In genomic region chr19:29524614-29525013, GRCm38 (mm10) we compare ENCODE assay signal across 8 mouse cellular contexts. TPM values are rescaled to one million over a fixed set of nuclear protein-coding genes. Genes with fewer than 3 reads are reported as not detected.
DNase-seq lines count a peak whose midpoint lies in the region; ATAC-seq and TF ChIP-seq lines count a peak whose summit lies in the region.

No protein-coding gene starts in this region.

- DNase-seq in cerebellum, postnatal 10 days = peak; percentile 62
- DNase-seq in cerebellum, adult 11 months = no peak
- DNase-seq in neural tube, embryonic 10.5 days (ENCODE audit: extremely low spot score, low spot score) = no peak
- peak; percentile 69 for DNase-seq in gastrocnemius, adult 2 months
- DNase-seq in lung, postnatal 36 days = peak; percentile 45
- DNase-seq in midbrain, embryonic 10.5 days (ENCODE audit: low spot score) = no peak
- no peak for DNase-seq in ovary, postnatal 36 days (ENCODE audit: low spot score)

- no peak overlapping the region for H3K4me3 ChIP-seq in neural tube, embryonic 15.5 days (replicated peaks)
- H3K4me3 ChIP-seq in gastrocnemius, adult 2 months = peak overlapping the region; percentile 98
- H3K4me3 ChIP-seq in midbrain, embryonic 10.5 days = no peak overlapping the region

- ATAC-seq in neural tube, embryonic 15.5 days (ENCODE audit: low FRiP score) = no peak

- H3K9me3 ChIP-seq in neural tube, embryonic 15.5 days (replicated peaks) = peaks cover 5% of the 10 kb centered on the region; the same call in 1 of the 2 replicates
- peaks cover 11% of the 10 kb centered on the region for H3K9me3 ChIP-seq in midbrain, embryonic 10.5 days (replicated peaks)

- no peak for TF ChIP-seq CTCF in gastrocnemius, adult 2 months (IDR thresholded peaks at IDR 0.05)

- no peak overlapping the region for H3K9ac ChIP-seq in neural tube, embryonic 15.5 days (replicated peaks)

- intact Hi-C loops in gastrocnemius, adult 2 months (cut with DNase I) = no loop called here

- 69% methylated on average over 4 of the region's 4 CpGs for WGBS in neural tube, embryonic 15.5 days
- 82% methylated on average over 4 of the region's 4 CpGs for WGBS in midbrain, embryonic 10.5 days

- peaks cover 22% of the 10 kb centered on the region for H3K4me1 ChIP-seq in neural tube, embryonic 15.5 days
- peaks cover 20% of the 10 kb centered on the region for H3K4me1 ChIP-seq in midbrain, embryonic 10.5 days

- H3K27ac ChIP-seq in neural tube, embryonic 15.5 days (replicated peaks) = no peak overlapping the region
- H3K27ac ChIP-seq in gastrocnemius, adult 2 months = peak overlapping the region; percentile 99
- no peak overlapping the region for H3K27ac ChIP-seq in midbrain, embryonic 10.5 days (replicated peaks)

- 0 out of 2 replicates have a peak overlapping the region, but pooled peaks have one; percentile 5 for H3K4me2 ChIP-seq in neural tube, embryonic 15.5 days

- H3K27me3 ChIP-seq in neural tube, embryonic 15.5 days (replicated peaks) = no peaks in the 10 kb centered on the region
- H3K27me3 ChIP-seq in midbrain, embryonic 10.5 days (ENCODE audit: low read depth, poor library complexity, severe bottlenecking) = no peaks in the 10 kb centered on the region

- H3K36me3 ChIP-seq in neural tube, embryonic 15.5 days = no peaks in the 10 kb centered on the region
- H3K36me3 ChIP-seq in midbrain, embryonic 10.5 days = peaks cover 8% of the 10 kb centered on the region; the same call in 1 of the 2 replicates

RNA-seq across cellular contexts. Expression of gene Ric1, which starts 2.5 kb away (rescaled TPM):
- 13.8 and 14.6 TPM in 2 replicates for polyA plus RNA-seq in neural tube, embryonic 15.5 days (2015; fragmentation: Nextera tagmentation; extraction: Ambion mirVana)
- 10 to 100 TPM; 24.4 to 27.3 TPM for total RNA-seq in gastrocnemius, adult 2 months (2021)
- polyA plus RNA-seq in midbrain, embryonic 10.5 days (2016; fragmentation: Nextera tagmentation; extraction: Ambion mirVana) = 9.8 and 10.2 TPM in 2 replicates

Comparison
In these comparisons a context has a peak if more than half of its experiments do, and no peak if none do; other contexts are left out.
1. DNase-seq: peak in cerebellum, postnatal 10 days (2 of 2), gastrocnemius, adult 2 months (single experiment) and lung, postnatal 36 days (single experiment); none in cerebellum, adult 11 months (single experiment), neural tube, embryonic 10.5 days (single experiment), midbrain, embryonic 10.5 days (single experiment) and ovary, postnatal 36 days (single experiment).